Mouse (Mus musculus) liver, postnatal 0 days (tissue): ENCODE data around the gene Cir1.

Source experiments
- CTCF ChIP-seq: sonication (generic); IDR thresholded peaks from 2 replicates; pipeline ENCODE4 v1.5.1; 2016; ENCODE audit warnings: antibody characterized with exemption, low read depth
- EP300 ChIP-seq: IDR thresholded peaks from 2 replicates; pipeline ENCODE4 v1.6.1; 2016; ENCODE audit warnings: antibody characterized with exemption, low read depth, mild to moderate bottlenecking

DNA sequence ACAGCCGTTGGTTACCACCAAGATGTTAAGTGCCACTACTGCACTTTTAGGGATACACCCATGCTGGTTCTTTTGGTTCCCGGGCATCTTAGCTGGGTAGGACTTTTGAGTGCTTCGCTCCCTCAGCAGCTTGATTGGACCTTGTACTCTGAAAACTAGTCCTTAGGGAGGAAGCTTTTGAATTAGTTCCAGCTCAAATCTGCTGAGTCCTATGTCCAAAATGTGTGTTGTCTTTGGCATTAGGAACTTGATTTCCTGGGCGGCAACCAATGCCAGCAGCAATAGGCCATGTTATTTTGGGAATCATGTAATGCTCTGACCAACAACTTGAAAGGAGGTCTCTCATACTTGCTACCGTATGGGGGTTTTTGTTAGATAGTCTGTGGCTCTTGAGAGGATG, 13.4 kb upstream of the Cir1 start:
- no peak for TF ChIP-seq CTCF
- no peak for TF ChIP-seq EP300
